Mouse (Mus musculus) liver (tissue): ENCODE data around the gene Aldoc.

Experiments used
- DNase-seq: peaks from one replicate; pipeline ENCODE4 v3.0.0-alpha.2; 2020; ENCODE audit warnings: mixed read lengths

The Aldoc gene

GRCm38 (mm10) chr11:78333992-78334391 lies 11.2 kb downstream of the Aldoc start:
- no peak for DNase-seq

GRCm38 (mm10) chr11:78337040-78337439 lies 14.3 kb downstream of the Aldoc start:
- no peak for DNase-seq

GRCm38 (mm10) chr11:78341702-78342101 lies 18.9 kb downstream of the Aldoc start:
- DNase-seq: no peak

GRCm38 (mm10) chr11:78343381-78344327 lies 20.9 kb downstream of the Aldoc start, which contains the start of gene Unc119:
Gene Unc119, plus strand, starts transcription at chr11:78343482.
- peak; percentile 89 for DNase-seq

- DNase-seq: peak; percentile 79
These were observed 21.6 kb downstream of the Aldoc start for GRCm38 (mm10) chr11:78344328-78344889.

- DNase-seq: peak; percentile 48
These were observed 22.3 kb downstream of the Aldoc start for GRCm38 (mm10) chr11:78344890-78345715.

- peak; percentile 36 for DNase-seq
These were observed 23.0 kb downstream of the Aldoc start for GRCm38 (mm10) chr11:78345801-78346200.

- DNase-seq: no peak
These were observed 23.7 kb downstream of the Aldoc start for GRCm38 (mm10) chr11:78346326-78347069.

- DNase-seq: peak; percentile 83
These were observed 24.4 kb downstream of the Aldoc start for GRCm38 (mm10) chr11:78347070-78347754.

- no peak for DNase-seq
These were observed 25.1 kb downstream of the Aldoc start for GRCm38 (mm10) chr11:78347908-78348307.

- DNase-seq: no peak
These were observed 25.7 kb downstream of the Aldoc start for GRCm38 (mm10) chr11:78348474-78348873.

- DNase-seq: no peak
These were observed 26.9 kb downstream of the Aldoc start for GRCm38 (mm10) chr11:78349441-78350358.

GRCm38 (mm10) chr11:78353081-78353480 lies 30.3 kb downstream of the Aldoc start:
- DNase-seq: no peak

- no peak for DNase-seq
These were observed 32.1 kb downstream of the Aldoc start for GRCm38 (mm10) chr11:78354905-78355304.

GRCm38 (mm10) chr11:78355471-78356238 lies 32.9 kb downstream of the Aldoc start:
- peak; percentile 74 for DNase-seq

GRCm38 (mm10) chr11:78358330-78359007 lies 35.7 kb downstream of the Aldoc start:
- peak; percentile 64 for DNase-seq

- DNase-seq: peak; percentile 84
These were observed 37.5 kb downstream of the Aldoc start for GRCm38 (mm10) chr11:78360125-78360788.

- DNase-seq: no peak
These were observed 38.0 kb downstream of the Aldoc start for GRCm38 (mm10) chr11:78360789-78361131.
